Mouse (Mus musculus) cerebellum, adult 2 months (tissue): ENCODE measurements at regions not wholly inside any gene's neighbourhood (a gene's known extent, or its start where the extent isn't known, plus 50 kb on each side); places are given as distances from the start of the nearest gene placed in this dataset.

Source experiments
- DNase-seq, 2 experiments: peaks; one replicate each; pipeline ENCODE4 v3.0.0; 2021
- H3K27ac ChIP-seq: fragments of 200-500 bp; 2 replicates; pipeline ENCODE4 v1.5.1; 2012; ENCODE audit warnings: low read length, control low read depth, inconsistent platforms; ENCODE audit not compliant: insufficient read depth
- H3K27me3 ChIP-seq: fragments of 200-500 bp; 2 replicates; pipeline ENCODE4 v1.6.1; 2012; ENCODE audit warnings: inconsistent platforms, mild to moderate bottlenecking, low read length, moderate library complexity; ENCODE audit not compliant: control insufficient read depth, insufficient read depth
- H3K4me1 ChIP-seq: fragments of 200-500 bp; 2 replicates; pipeline ENCODE4 v1.6.1; 2011; ENCODE audit warnings: low read length; ENCODE audit not compliant: control insufficient read depth, insufficient read depth
- H3K4me3 ChIP-seq: fragments of 200-500 bp; replicated peaks from 2 replicates; pipeline ENCODE3; 2011; ENCODE audit warnings: mild to moderate bottlenecking, low read depth, low read length, control low read depth; ENCODE audit not compliant: insufficient read depth
- CTCF ChIP-seq: fragments of 200-500 bp; IDR thresholded peaks from 2 replicates; pipeline ENCODE4 v1.5.1; 2011; ENCODE audit warnings: low read depth, mild to moderate bottlenecking, control low read depth, low read length, moderate library complexity, borderline replicate concordance; ENCODE audit not compliant: insufficient read depth
- POLR2A ChIP-seq: fragments of 200-500 bp; IDR thresholded peaks from 2 replicates; pipeline ENCODE4 v1.6.1; 2011; ENCODE audit warnings: low read length, control low read depth, borderline replicate concordance; ENCODE audit not compliant: insufficient read depth
- WGBS: fragments of 180-500 bp; shearing (Covaris S2); methylation state at CpG from one replicate; pipeline ENCODE4 v1.1.7; 2018; 5-methylcytosine and 5-hydroxymethylcytosine counted together

DNA sequence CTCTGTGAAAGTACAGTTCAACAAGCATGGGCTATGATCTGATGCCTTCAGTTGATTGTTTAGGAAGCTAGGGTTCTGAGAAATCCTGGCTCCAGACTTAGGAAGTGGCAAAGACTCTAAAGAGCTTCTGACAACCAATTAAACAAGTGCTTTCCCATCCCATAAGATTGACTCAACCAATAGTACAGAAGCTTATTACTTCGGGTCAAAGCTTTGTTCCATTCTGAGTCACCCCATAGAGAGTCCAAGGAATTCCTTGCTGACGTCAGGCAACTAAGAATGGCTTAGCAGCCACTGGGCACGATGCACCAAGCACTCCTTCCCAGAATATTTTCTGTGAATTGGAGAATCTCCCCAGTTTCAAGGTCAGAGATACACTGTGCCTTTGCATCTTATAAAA is 59.0 kb upstream of the Ntm start:
- no peak for TF ChIP-seq POLR2A
- TF ChIP-seq CTCF, result no peak
- DNase-seq, result no peak
- Histone ChIP-seq H3K4me1 (no peaks in the 10 kb centered on the region), H3K4me3 (no peak overlapping the region), H3K27ac (no peak overlapping the region), H3K27me3 (no peaks in the 10 kb centered on the region)
- WGBS, result 74% methylated on average over 3 of the region's 3 CpGs

DNA sequence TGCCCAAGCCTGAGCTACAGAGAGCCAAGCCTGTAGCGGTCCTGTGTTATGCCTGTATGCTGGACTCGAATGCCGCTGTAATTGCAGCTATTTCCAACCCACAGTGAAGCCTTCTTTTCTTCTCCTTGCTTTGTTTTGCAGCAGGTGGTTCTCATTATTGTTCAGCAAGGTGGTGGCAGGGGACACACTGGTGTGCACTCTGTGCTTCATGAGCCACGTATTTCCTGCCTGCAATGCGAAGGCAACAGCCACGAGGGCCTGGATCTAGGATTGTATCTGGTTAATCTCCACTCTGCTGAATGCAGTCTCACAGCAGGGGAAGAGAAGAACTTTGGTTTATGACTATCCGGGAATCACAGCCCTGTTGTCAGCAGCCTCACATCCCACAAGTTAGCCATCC is 62.3 kb upstream of the Ntm start:
- no peak for TF ChIP-seq POLR2A
- TF ChIP-seq CTCF, result no peak
- H3K27ac ChIP-seq, result no peak overlapping the region
- DNase-seq, result no peak
- H3K4me1 ChIP-seq, result no peaks in the 10 kb centered on the region
- no peaks in the 10 kb centered on the region for H3K27me3 ChIP-seq
- WGBS, result 77% methylated on average over 7 of the region's 7 CpGs
- H3K4me3 ChIP-seq, result no peak overlapping the region

DNA sequence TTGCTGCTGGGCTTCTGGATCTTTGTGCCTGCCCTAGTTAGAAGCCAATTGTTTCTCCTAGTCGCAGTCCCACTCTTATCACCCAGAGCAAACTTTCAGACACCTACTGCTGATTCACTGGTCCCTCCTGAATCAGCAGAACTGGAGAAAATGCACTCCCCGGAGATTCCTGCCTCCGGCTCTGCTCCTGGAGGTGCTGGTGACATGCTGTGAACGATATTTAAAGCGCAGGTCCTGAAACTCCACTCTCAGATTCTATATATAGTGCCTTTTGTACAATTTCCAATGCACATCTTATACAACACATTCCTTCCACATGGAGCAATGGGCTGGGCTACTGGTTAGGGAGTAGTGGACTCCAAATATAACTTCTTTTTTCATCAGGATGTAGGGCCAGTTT is 64.0 kb upstream of the Ntm start:
- TF ChIP-seq POLR2A (no peak), CTCF (no peak)
- Histone ChIP-seq H3K27ac (no peak overlapping the region), H3K27me3 (no peaks in the 10 kb centered on the region), H3K4me3 (no peak overlapping the region), H3K4me1 (no peaks in the 10 kb centered on the region)
- 70% methylated on average over 5 of the region's 5 CpGs for WGBS
- no peak for DNase-seq

DNA sequence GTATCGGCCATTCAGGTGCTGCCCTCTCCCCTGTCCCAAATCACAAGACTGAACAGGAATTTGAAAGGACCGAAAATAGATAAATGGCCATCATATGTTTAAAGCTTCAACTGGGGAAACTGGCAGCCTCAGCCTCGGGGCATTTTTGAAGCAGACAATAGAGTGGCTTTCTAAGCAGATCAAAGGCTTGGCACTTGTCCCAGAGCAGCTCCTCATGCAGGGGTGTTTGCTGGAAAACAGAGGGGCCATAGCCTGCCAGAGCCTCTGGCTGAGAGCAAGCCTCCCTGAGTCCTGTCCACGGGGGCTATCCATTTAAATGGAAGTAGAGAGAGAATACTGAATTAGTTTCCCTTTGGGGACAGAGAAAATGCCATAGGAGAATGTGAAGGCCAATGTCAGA is 77.5 kb upstream of the Ntm start:
- WGBS, result 28% methylated on average over 4 of the region's 4 CpGs

DNA sequence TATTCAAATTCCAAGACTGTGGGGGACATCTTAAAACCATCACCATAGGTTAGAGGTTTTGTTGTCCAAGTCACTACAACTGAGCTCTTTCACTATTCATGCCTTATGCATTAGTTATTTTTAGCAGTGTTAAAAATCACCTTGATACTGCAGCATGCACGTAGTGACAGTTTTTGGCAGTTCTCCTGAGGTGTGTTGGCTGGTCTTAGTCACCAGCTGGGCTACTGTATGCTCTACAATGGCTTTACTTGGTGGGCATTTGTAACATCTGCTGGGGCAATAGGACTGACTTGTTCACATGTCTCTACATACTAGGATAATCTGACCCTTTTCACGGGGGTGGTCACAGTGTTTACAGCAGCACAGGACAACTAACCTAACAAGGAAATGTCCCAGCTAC is 101.6 kb upstream of the Ntm start:
- no peaks in the 10 kb centered on the region for H3K4me1 ChIP-seq
- H3K27ac ChIP-seq, result no peak overlapping the region
- TF ChIP-seq POLR2A (no peak), CTCF (no peak)
- WGBS, result 59% methylated on average over 2 of the region's 2 CpGs
- DNase-seq, result no peak
- no peak overlapping the region for H3K4me3 ChIP-seq
- no peaks in the 10 kb centered on the region; the same call in 1 of the 2 replicates for H3K27me3 ChIP-seq

More for the DNA sequence above, 77.5 kb upstream of the Ntm start:
- Histone ChIP-seq H3K4me1 (no peaks in the 10 kb centered on the region), H3K4me3 (no peak overlapping the region), H3K27ac (no peak overlapping the region), H3K27me3 (no peaks in the 10 kb centered on the region)
- TF ChIP-seq POLR2A (no peak), CTCF (no peak)
- DNase-seq, result no peak

DNA sequence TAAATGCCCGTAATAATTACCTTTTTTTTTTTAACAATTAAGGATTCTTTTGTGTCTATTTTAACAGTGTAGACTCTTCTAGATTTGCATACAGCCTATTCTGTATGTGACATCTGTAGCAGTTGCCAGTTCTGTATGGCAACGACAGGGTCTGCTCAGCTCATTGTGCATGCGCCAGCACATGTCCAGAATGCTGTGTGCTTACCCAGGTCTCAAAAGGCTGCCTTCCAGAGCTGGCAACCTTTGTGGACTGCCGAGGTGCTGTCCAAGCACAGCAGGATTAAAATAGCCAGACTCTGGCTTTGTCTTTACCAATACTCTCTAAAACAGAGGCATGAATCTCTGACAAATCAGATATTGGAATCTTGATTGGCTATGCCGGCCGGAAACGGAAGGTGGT is 105.0 kb upstream of the Ntm start:
- WGBS, result 31% methylated on average over 7 of the region's 7 CpGs
- Histone ChIP-seq H3K27ac (no peak overlapping the region), H3K4me3 (no peak overlapping the region), H3K4me1 (no peaks in the 10 kb centered on the region), H3K27me3 (no peaks in the 10 kb centered on the region)
- DNase-seq, result no peak
- no peak for TF ChIP-seq CTCF
- TF ChIP-seq POLR2A, result no peak

DNA sequence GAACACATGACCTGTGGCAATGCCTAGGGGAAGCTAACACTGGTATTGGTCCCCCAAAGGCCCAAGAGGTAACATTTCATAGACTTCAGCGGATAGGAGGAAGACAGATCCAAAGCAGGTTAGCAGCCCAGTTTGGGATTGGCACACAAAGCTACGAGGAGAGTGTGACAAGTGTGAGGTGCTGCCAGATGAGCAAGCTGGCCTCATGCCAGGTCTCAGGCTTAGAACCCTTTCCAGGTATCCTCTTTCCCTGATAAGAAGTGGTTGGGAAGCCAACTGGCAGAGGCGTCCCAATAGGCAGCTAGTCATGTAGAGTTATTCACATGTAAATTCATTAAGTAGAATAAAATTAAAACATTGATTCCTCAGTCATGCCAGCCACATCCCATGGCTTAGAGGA is 112.3 kb upstream of the Ntm start:
- Histone ChIP-seq H3K4me1 (no peaks in the 10 kb centered on the region), H3K27me3 (no peaks in the 10 kb centered on the region; the same call in 1 of the 2 replicates), H3K27ac (no peak overlapping the region), H3K4me3 (no peak overlapping the region)
- WGBS, result 60% methylated on average over 3 of the region's 3 CpGs
- DNase-seq, result no peak
- TF ChIP-seq POLR2A (no peak), CTCF (no peak)

DNA sequence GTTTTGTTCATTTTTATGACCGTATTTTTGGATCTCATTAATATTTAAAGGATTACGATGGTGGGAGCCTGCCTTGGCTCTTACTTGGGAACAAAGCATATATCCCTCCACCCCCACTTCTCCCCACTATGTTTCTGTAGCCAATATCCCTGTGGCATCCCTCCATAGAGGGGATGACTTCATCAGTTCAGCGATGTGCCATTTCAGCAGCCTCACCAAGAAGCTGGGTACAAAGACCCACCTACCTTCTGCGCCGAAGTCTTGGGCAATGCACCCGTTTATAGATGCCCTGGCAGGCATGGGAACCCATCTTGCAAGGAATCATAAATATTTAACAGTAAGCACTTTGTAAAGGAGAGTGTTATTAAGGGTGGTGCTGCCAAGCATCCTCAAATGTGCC is 113.1 kb upstream of the Ntm start:
- Histone ChIP-seq H3K27ac (no peak overlapping the region), H3K4me3 (no peak overlapping the region), H3K4me1 (no peaks in the 10 kb centered on the region), H3K27me3 (no peaks in the 10 kb centered on the region; the same call in 1 of the 2 replicates)
- WGBS, result 88% methylated on average over 6 of the region's 6 CpGs
- TF ChIP-seq POLR2A (no peak), CTCF (no peak)
- DNase-seq, result no peak
